Mouse (Mus musculus): Measurements from ENCODE around the gene Bcor.

Bcor gene

DNA sequence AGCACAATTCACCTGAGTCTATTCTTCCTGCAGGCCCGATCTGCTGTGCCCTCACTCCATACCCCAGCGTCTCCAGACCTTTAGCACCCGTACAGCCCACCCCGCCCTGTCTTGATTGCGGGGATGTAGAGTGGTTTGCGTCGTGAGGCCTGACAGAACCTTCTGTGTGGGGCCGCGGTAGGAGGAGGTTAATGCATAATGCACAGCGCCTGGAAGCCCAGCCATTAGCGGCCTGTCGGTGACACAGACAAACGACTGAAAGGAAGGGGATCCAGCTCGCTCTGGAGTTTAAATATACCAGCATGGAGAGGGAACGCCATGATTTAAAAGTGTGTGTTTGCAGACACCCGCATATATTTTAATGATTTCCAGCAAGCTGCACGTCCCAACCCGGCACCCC is 74.9 kb downstream of the Bcor start:
- DNase-seq: no peak

DNA sequence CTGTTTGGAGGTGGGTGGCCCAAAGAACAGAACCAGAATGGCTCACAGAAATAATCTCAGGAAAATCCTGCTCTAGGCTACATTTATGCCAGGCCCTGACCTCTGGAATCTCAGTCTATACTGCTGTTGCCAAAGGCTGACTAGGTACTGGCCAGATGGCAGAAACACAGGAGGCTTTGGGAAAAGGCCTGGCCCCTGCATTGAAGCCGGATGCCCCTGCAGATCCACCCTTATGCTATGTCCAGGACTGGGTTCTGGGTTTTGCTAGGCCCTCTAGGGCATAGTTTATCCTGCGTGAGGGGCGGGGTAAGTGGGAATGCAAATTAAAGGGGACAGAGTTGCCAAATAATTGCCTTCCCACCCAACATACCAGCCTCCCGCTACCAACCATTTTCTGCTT is 75.5 kb downstream of the Bcor start:
- DNase-seq: no peak

DNA sequence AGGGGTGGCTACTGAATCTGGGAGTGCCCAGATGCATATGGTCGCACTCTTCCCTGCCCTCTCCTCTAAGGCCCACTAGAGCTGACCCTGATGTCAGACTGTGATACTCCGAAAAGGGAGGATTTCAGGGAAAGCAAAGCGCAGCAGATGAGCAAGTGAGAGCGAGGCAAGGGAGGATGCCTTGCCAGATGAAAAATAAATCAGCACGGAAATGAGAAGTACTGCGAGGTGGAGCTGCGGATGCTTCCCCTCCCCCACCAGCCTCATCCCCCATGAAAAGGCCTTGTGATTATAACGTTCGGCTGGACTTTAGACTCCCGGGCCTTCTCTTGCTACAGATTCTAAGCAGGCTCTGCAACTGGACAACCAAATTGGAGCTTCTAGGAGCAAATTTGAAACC is 76.5 kb downstream of the Bcor start:
- DNase-seq: no peak

- DNase-seq: no peak
Measured at GRCm38 (mm10) chrX:12082736-12083135, 77.4 kb downstream of the Bcor start.

GRCm38 (mm10) chrX:12082184-12082583 is 78.0 kb downstream of the Bcor start:
- no peak for DNase-seq

- DNase-seq: no peak
Measured at GRCm38 (mm10) chrX:12081741-12082155, 78.4 kb downstream of the Bcor start.

DNA sequence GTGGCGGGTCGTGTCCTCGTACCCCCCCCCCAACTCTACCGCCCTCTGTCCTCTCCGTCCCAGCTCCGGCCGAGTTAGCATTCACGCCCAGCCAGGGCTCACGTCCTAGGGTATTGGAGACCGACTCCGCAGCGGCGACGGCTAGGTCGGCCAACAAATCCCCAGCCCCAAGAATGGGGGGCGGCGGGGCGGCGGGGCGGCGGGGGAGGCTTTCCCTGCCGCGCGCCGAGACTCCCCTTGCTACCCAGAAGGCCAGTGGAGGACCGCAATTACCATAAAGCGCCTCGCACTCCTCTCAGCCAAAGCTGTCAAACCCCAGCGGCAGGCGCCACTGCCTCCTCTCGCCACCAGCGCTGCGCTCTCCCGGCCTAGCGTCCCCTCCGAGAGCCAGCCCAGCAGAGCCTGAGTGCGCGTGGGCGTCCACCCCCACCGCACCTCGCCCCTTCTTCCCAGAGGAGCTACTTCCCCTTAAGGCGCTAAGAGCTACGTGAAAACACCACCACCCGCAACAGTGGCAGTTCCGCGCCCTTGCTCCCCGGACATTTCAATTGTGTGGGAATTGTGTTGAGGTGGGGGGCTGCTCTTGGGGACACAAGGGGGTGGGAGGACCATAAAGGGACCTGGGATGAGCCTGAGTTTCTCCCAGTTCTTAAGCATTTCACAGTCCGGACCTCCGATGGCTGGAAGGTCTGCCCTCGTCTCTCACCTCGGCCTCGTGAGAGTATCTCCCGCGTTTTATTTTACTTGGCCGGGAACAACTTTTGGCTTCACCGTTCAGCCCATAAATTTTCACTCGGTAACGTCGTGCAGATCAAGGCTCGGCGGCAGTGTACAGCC is 79.0 kb downstream of the Bcor start:
- DNase-seq: peak; percentile 38

GRCm38 (mm10) chrX:12080095-12080903 is 79.9 kb downstream of the Bcor start:
- DNase-seq: peak; percentile 66

- DNase-seq: peak; percentile 23
Measured at GRCm38 (mm10) chrX:12079309-12080094, 80.7 kb downstream of the Bcor start.

DNA sequence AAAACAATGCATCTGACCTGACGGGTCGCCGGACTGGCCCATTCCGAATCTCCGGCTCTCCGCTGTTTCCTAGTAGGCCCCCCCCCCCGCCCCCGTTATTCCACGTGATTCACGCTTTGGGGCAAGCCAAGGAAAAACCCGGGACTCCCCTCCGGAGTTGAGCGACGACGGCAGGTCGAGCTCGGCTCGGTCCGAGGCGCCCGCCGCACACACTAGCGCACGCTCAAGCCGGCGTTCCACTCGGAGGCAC is 81.2 kb downstream of the Bcor start:
- peak; percentile 14 for DNase-seq

DNA sequence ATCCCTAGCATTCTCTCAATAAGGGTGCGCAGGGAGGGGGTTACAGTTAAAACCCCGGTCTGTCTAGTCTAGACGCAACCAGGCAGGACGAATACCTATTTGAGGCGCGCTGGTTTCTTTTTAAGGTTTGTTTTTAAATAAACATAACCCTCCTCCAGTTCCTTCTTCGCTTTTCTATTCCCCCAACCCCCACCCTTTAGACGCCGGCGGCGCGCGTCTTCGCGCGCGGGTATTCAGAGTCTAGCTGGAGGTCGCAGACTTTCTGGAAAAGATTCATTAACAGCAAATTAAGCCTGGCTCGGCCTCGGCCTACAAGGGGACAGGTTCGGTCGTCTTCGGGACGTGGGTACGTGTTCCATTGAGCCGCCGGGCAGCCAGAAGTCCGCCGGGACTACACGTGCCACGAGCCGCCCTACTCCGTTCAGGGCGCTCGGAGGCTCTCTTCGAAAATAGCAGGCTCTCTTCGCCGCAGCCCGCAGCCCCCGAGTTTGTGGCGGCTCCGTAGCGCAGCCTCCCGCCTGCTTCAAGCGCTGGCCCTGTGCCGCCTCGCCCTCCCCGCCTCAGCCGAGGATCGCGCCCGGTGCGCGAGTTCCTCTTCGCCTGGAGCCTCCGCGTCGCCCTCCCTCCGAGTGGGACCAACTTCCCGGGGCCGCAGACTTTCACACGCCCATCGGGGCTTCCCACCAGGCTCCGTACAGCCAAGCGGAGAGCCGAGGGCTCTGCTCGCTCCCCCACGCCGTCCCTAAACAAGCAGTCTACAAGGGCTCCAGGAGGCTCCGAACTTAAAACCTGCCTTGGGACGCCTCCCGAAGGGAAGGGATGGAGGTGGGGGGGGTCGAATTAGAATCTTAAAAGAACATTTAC is 81.7 kb downstream of the Bcor start:
- DNase-seq: peak; percentile 40

GRCm38 (mm10) chrX:12077601-12077980 is 82.6 kb downstream of the Bcor start:
- DNase-seq: no peak

DNA sequence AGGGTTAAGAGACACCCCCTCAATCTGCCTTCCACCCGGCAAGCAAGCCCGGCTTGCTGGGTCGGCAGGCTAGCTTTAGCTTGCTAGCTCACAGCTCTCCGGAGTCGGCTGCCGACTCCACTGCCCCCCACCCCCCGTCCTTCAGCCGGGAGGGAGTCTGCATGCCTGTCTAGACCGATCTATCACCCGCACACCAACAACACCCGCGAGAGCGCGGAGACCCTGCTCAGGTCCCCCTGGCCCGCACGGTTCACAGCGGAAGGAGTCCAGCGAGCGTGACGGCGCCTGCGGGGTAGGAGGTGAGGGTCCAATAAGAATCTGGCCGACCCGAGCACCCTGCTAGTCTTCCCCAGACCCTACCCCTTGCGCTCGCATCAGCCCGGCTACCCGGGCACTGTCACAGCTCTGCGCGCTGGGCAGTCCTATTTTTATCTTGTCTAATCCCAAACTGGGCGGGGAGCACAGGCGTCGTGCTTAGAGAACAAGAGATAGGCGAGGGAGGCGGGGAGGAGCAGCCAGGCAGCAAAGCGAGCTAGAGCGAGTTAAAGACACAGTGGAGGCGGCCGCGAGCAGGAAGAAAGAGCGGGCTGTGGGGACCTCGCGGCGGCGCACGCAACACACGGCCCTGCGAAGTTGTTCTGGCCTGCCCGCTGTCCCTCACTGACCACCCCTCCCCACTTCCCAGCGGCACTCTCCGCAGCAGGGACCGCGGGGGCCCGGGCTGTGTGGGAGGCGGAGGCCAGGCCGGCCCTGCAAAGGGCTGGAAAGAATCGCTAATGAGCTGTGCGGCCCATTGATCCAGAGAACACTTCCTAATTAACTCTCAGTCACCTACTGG is 83.2 kb downstream of the Bcor start:
- peak; percentile 64 for DNase-seq

- no peak for DNase-seq
Measured at GRCm38 (mm10) chrX:12072721-12073120, 87.4 kb downstream of the Bcor start.

- peak; percentile 23 for DNase-seq
Measured at GRCm38 (mm10) chrX:12068978-12069724, 91.0 kb downstream of the Bcor start.

DNA sequence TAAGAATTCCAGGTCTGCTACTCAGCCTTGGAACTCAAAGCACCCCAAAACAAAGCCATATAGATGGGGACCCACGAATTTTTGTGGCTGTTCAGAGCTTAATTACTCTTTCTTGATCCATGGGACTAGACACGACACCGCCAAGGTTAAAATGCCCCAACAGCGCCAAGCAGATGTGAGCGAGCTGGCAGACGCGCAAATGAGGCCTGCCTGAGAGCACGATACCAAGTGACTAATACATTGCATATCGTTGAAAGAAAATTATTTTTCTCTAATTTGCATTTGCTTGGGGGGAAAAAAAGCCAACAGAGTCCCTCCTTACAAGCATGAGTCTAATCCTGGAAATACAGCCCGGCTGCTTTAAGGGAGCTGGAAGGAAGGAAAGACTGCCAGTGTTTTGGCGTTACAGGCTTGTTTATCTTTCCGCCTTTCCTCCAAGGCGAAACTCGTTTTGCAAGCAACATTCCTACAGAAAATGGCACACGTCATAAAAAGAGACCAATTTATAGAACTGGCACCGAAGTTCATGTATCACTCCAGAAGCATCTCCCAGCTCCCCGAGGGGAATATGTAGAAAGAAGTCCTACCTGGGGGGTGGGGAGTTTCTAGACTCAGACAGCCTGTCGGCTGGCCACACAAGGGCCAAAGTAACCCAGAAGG is 92.2 kb downstream of the Bcor start:
- DNase-seq: no peak

GRCm38 (mm10) chrX:12067031-12067430 is 93.1 kb downstream of the Bcor start:
- no peak for DNase-seq

- no peak for DNase-seq
Measured at GRCm38 (mm10) chrX:12065782-12066181, 94.4 kb downstream of the Bcor start.

DNA sequence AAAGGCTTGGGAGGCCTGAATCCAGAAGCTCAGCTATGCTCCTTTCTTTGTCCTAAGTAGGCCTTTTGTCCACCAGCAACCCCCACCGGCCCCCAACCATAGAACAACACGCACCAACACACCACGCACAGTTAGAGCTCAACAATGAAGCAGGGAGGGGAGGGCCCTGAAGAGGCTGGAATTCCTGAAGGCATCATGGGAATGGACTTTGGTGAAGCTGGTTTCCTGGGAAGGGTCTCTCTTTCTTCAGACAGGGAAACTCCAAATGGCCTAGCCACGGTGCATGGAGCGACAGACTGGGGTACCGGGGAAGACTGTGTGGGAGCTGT is 97.3 kb downstream of the Bcor start:
- DNase-seq: no peak

DNA sequence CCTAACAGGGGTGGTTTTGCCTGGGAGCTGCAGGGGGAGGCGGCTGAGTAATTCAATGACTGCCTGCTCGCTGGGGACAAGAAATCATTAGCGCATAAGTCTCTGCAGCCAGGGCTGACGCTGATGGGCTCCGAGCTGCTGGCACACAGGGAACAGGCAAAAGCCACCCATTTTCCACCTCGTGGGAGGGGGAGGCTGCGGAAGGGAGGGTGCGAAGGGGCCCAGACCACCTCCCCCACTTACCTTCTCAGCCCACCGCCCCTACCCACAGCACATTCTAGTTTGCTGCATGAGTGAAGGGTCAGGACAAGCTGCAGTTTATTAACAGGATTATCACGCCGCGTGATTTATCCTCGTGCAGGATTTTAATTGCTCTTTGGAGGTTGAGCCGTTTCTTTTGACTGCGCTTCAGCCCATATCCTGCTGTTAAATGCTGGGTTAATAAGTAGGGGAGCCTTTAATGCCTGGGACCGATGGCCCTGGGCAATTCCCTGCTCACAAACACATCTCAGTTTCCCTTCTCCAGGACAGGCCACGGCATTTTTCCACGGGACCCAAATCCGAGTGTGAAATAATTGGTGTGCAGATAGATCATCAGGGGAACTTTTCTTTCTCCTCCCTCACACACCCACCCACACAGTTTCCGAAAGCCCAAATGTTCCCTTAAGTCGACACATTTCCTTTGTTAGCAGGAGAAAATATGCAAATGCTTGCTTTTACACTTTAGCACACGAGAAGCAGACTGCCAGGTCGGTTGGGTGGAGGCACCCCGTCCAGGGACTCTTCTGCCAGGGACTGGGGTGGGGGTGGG is 97.8 kb downstream of the Bcor start:
- no peak for DNase-seq

All from right cerebral cortex, postnatal 25 days (tissue).